Mouse (Mus musculus) left cerebral cortex, postnatal 25 days (tissue): ENCODE data around the gene Babam2. TPM values are rescaled to one million over a fixed set of nuclear protein-coding genes. Genes with fewer than 3 reads are reported as not detected.
A peak's percentile ranks its signal among the peaks of the same experiment; 100 is the strongest.
"Not testable (repeated sequence)": the region's sequence is repeated elsewhere in the genome, so short reads cannot be mapped to it uniquely, and the experiment has no call there.

Experiments used
- DNase-seq, 2 experiments: peaks; one replicate each; pipeline ENCODE4 v3.0.0; 2022; ENCODE audit warnings: low spot score in 2 of 2, mixed read lengths in 1 of 2
- intact Hi-C: fragments of 180-260 bp; cut with DNase I; formaldehyde crosslinking; loops from one replicate; pipeline ENCODE4 v1.15.1; 2025
- total RNA-seq, 2 experiments: library from RNA; stranded (reverse); gene quantifications; 2 replicates each; pipeline ENCODE4 v1.2.3; 2021

The Babam2 gene
- total RNA-seq, 2 experiments from 2014 or later = 40.0 to 41.8 TPM

- intact Hi-C loops = no loop called here
- DNase-seq = no peak
These were observed 69.5 kb downstream of the Babam2 start for GRCm38 (mm10) chr5:31766841-31767542.

GRCm38 (mm10) chr5:31771486-31771885, 74.0 kb downstream of the Babam2 start:
- intact Hi-C loops = no loop called here
- DNase-seq = no peak

GRCm38 (mm10) chr5:31771921-31772320, 74.4 kb downstream of the Babam2 start:
- intact Hi-C loops = no loop called here
- DNase-seq = no peak

GRCm38 (mm10) chr5:31774976-31775375, 77.5 kb downstream of the Babam2 start:
- intact Hi-C loops = no loop called here

GRCm38 (mm10) chr5:31781624-31782023, 84.1 kb downstream of the Babam2 start:
- no peak for DNase-seq
- intact Hi-C loops = loop anchor here (10.0 kb wide), 1 partner anchor 353 kb away; the partner anchor contains the start of gene Fosl2

More at GRCm38 (mm10) chr5:31774976-31775375, 77.5 kb downstream of the Babam2 start:
- no peak for DNase-seq

- DNase-seq = no peak
- intact Hi-C loops = loop anchor here (10.0 kb wide), 1 partner anchor 348 kb away; the partner anchor contains the start of gene Fosl2
These were observed 89.7 kb downstream of the Babam2 start for GRCm38 (mm10) chr5:31787201-31787600.

GRCm38 (mm10) chr5:31787622-31788021, 90.1 kb downstream of the Babam2 start:
- DNase-seq = peak in 1 of 2 experiments; percentile 48
- intact Hi-C loops = loop anchor here (10.0 kb wide), 1 partner anchor 347 kb away; the partner anchor contains the start of gene Fosl2

- intact Hi-C loops = no loop called here
- no peak for DNase-seq
These were observed 94.9 kb downstream of the Babam2 start for GRCm38 (mm10) chr5:31792338-31792737.

- intact Hi-C loops = no loop called here
- no peak for DNase-seq
These were observed 95.4 kb downstream of the Babam2 start for GRCm38 (mm10) chr5:31792863-31793262.

- DNase-seq = no peak
- intact Hi-C loops = no loop called here
These were observed 97.9 kb downstream of the Babam2 start for GRCm38 (mm10) chr5:31795414-31795813.

GRCm38 (mm10) chr5:31796979-31797378, 99.5 kb downstream of the Babam2 start:
- intact Hi-C loops = no loop called here
- DNase-seq = no peak

- DNase-seq, intact Hi-C loops: not testable (repeated sequence)
These were observed 106.7 kb downstream of the Babam2 start for GRCm38 (mm10) chr5:31804211-31804610.

GRCm38 (mm10) chr5:31804751-31805150, 107.3 kb downstream of the Babam2 start:
- intact Hi-C loops = no loop called here
- DNase-seq = no peak

GRCm38 (mm10) chr5:31807312-31807711, 109.8 kb downstream of the Babam2 start:
- intact Hi-C loops = no loop called here
- DNase-seq = no peak

- peak in 1 of 2 experiments; percentile 58 for DNase-seq
- intact Hi-C loops = no loop called here
These were observed 110.8 kb downstream of the Babam2 start for GRCm38 (mm10) chr5:31808271-31808670.

GRCm38 (mm10) chr5:31810796-31811662, 113.5 kb downstream of the Babam2 start:
- DNase-seq = peak; percentile 30 to 35
- intact Hi-C loops = no loop called here

- intact Hi-C loops = no loop called here
- no peak for DNase-seq
These were observed 114.1 kb downstream of the Babam2 start for GRCm38 (mm10) chr5:31811663-31812001.

- peak in 1 of 2 experiments; percentile 21 for DNase-seq
- intact Hi-C loops = no loop called here
These were observed 115.7 kb downstream of the Babam2 start for GRCm38 (mm10) chr5:31813156-31813675.

- DNase-seq = no peak
- intact Hi-C loops = no loop called here
These were observed 116.6 kb downstream of the Babam2 start for GRCm38 (mm10) chr5:31814068-31814467.

GRCm38 (mm10) chr5:31815129-31815528, 117.6 kb downstream of the Babam2 start:
- no peak for DNase-seq
- intact Hi-C loops = no loop called here
